Mouse (Mus musculus) cerebellum, adult 2 months (tissue): ENCODE results near the gene Dzip1.

ENCODE experiments used
- CTCF ChIP-seq: fragments of 200-500 bp; IDR thresholded peaks from 2 replicates; pipeline ENCODE4 v1.5.1; 2011; ENCODE audit warnings: low read depth, mild to moderate bottlenecking, control low read depth, low read length, moderate library complexity, borderline replicate concordance; ENCODE audit not compliant: insufficient read depth
- POLR2A ChIP-seq: fragments of 200-500 bp; IDR thresholded peaks from 2 replicates; pipeline ENCODE4 v1.6.1; 2011; ENCODE audit warnings: low read length, control low read depth, borderline replicate concordance; ENCODE audit not compliant: insufficient read depth

- no peak for TF ChIP-seq CTCF
- TF ChIP-seq POLR2A: no peak
Measured at GRCm38 (mm10) chr14:118922667-118923184, 2.5 kb downstream of the Dzip1 start.
